Mouse (Mus musculus) neutrophil, adult 83 days (primary cell): ENCODE data around the gene Dkc1. TPM values are rescaled to one million over a fixed set of nuclear protein-coding genes. Genes with fewer than 3 reads are reported as not detected.

Experiments
- total RNA-seq, 2 experiments: library from RNA; stranded (reverse); gene quantifications; one replicate each; pipeline ENCODE4 v1.2.4; 2023

The Dkc1 gene
- 10 to 100 TPM; 32.8 to 36.6 TPM for total RNA-seq

DNA sequence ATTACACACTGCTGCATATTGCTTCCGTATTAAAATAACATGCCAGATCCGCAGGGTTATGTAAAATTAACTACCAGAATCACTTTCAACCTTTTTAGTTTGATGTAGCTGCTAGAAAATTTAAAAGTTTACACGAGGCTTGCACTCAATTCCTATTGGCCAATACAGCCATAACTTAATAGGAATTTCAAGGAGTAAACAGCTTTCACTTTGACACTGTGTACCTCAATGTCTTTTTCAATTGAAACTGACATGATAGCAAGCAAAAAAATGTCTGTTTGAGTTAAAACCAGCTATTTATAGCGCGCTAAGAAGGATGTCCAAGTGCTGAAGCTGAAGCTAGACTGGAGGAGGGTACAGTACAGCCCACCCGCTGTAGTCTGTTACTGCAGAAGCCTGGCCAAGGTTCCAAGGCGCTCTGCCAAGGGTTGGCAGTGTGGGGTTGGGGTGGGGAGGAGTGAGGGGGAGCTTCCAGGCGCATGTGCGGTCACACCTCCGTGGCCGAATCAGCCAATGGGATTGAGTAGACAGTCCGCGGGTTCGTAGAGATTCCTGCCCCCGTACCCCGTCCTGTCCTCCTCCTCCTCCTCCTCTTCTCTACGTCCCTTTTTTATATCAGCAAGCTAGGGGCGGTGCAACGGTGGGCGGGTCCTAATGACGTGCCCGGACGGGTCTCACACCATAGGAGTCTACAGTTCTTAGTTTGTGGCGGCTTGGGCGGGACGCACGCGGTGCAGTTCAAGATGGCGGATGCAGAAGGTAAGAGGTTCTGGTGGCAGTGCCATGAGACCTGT, at the start of gene Dkc1:
TSS of gene Dkc1 (plus strand) at position 486 of the 794 bp plus-strand sequence.

DNA sequence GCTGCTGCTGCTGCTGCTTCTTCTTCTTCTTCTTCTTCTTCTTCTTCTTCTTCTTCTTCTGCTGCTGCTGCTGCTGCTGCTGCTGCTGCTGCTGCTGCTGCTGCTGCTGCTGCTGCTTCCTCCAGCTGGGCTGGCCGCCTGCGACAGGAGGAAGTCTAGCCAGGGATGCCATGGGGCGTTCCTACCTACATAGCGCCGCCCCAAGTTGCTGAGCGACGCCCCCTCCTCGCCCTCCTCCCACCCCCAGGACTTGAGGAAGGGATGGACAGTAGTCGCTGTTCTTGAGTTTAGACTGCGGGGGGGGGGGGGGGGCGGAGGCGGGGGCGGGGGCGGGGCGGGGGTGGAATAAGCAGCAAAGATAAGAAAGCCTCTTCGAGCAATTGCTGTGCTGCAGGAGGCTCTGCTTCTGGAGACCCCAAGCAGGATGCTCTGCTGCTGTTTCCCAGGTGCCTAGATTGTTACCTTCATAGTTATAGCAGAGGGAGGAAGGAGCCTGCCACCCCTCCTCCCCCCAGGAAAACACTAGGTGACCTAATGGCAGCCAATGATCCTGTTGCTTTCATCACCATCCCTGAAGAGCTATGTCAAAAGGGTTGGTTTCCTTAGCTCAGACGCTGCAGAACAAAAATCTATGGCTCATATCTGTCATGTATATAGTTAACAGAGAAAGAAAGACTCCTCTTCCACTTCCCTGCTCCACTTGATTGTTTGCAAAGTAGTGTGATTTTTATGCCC, 10.7 kb upstream of the Dkc1 start, which contains the start of gene Gab3:
TSS of gene Gab3 (minus strand) at position 685 of the 735 bp plus-strand sequence.

DNA sequence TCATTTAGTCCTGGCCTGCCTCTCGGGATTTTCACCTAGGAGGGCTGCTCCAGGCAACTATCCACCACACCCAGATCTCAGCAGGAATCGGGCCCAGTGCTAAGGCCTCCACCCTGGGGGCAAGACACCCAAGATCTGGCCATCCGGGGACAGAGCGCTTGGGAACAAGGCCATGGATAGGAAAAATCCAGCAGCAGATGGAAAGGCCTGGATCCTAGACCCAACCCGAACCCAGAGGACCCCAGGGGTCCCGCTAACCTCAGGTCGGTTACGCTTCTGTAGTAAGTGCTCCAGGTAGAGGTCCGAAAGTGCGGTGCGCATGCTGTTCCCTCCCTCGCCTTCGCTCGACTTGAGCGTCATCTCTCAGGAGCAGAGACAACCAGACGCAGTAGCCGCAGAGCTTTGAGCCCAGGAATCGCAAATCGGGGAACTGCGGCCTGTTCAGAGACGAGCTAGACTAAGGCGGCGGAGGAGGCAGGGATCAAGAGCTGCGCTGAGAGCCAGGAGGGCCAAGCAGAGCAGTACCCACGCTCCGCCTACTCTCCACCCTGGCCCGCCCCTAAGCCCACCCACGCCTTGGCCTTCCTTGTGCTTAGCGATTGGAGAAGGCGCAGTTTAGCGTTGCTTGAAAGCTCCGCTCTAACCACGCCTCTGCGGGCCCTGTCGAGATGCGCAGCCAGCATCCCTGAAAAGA, 35.0 kb downstream of the Dkc1 start, which contains the start of gene Mpp1:
TSS of gene Mpp1 (minus strand) at position 550 of the 694 bp plus-strand sequence.

Other genes with a start within 250 kb of the Dkc1 start
- gene Gab3, start 10.4 kb upstream of the Dkc1 start, total RNA-seq = 10 to 100 TPM in 1 of 2 experiments, 1 to 10 TPM in 1; 9.9 to 11.6 TPM
- 100 to 1,000 TPM; 116 to 118 TPM for gene Mpp1, start 35.2 kb downstream of the Dkc1 start, total RNA-seq
- not detected for gene Smim9, start 67.9 kb downstream of the Dkc1 start, total RNA-seq